Mouse (Mus musculus): ENCODE measurements around the gene Nudt1. TPM values are rescaled to one million over a fixed set of nuclear protein-coding genes. Genes with fewer than 3 reads are reported as not detected.
A peak's percentile ranks its signal among the peaks of the same experiment; 100 is the strongest.

Nudt1 gene
- total RNA-seq, 2 experiments from 2014 or later = 4.9 to 8.2 TPM

- H3K27ac ChIP-seq = no peak overlapping the region
- TF ChIP-seq CTCF (IDR thresholded peaks at IDR 0.05) = no peak
- intact Hi-C loops (cut with DNase I) = no loop called here
- H3K4me3 ChIP-seq = no peak overlapping the region
- no peak for DNase-seq
These were observed 53.9 kb downstream of the Nudt1 start for GRCm38 (mm10) chr5:140375249-140375829.

GRCm38 (mm10) chr5:140378121-140378853 lies 56.8 kb downstream of the Nudt1 start:
- intact Hi-C loops (cut with DNase I) = no loop called here
- TF ChIP-seq CTCF (IDR thresholded peaks at IDR 0.05) = no peak
- Histone ChIP-seq H3K4me3 (no peak overlapping the region), H3K27ac (no peak overlapping the region)
- DNase-seq = peak; percentile 27

- DNase-seq = peak; percentile 30
- Histone ChIP-seq H3K27ac (peak overlapping the region; percentile 50), H3K4me3 (no peak overlapping the region)
- intact Hi-C loops (cut with DNase I) = no loop called here
- TF ChIP-seq CTCF (IDR thresholded peaks at IDR 0.05) = no peak
These were observed 57.8 kb downstream of the Nudt1 start for GRCm38 (mm10) chr5:140379299-140379698.

DNA sequence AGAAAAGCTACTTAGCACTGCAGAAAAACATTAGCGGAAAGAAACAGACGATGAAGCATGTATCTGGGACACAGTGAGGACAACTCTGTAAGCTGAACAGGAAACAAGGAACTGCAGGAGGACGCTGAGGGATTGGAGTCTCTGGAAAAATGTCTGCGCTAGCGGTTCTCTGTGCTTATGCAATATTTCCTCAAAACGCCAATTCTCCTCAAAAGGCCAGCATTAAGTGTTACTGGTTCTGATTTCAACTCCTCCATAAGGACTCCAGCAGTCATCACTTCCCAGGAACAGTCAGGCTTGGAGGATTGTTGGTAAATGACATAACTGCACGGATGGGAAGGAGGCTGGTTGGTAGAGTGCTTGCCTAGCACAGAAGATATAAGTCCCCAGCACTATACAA lies 59.7 kb downstream of the Nudt1 start:
- no peak for TF ChIP-seq CTCF (IDR thresholded peaks at IDR 0.05)
- Histone ChIP-seq H3K4me3 (no peak overlapping the region), H3K27ac (no peak overlapping the region)
- no peak for DNase-seq
- intact Hi-C loops (cut with DNase I) = no loop called here

GRCm38 (mm10) chr5:140382688-140383087 lies 61.2 kb downstream of the Nudt1 start:
- no peak overlapping the region for H3K4me3 ChIP-seq
- DNase-seq = no peak
- intact Hi-C loops (cut with DNase I) = no loop called here
- H3K27ac ChIP-seq = no peak overlapping the region
- TF ChIP-seq CTCF (IDR thresholded peaks at IDR 0.05) = no peak

DNA sequence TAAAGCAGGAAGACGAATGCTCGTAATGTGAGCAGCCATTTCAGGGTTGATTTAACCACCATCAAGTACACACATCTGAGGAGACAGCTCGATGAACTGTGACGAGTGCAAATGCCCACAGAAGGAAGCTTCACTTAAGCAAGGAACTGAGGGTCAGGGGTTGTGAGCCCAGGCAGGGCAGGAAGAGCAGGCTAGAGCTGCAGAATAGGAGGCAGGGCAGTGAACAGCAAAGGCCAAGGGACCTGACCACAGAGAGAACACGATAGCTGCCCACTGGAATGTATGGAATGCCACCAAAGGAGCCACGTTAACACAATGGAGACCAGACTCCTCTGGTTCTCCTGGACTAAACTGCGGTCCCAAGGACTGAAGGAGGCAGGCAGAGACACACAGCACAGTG lies 62.1 kb downstream of the Nudt1 start:
- Histone ChIP-seq H3K4me3 (no peak overlapping the region), H3K27ac (peak overlapping the region; percentile 28; the same call in 1 of the 2 replicates)
- intact Hi-C loops (cut with DNase I) = no loop called here
- no peak for DNase-seq
- TF ChIP-seq CTCF (IDR thresholded peaks at IDR 0.05) = no peak

- no peak overlapping the region for H3K4me3 ChIP-seq
- no peak for TF ChIP-seq CTCF (IDR thresholded peaks at IDR 0.05)
- no peak for DNase-seq
- no peak overlapping the region for H3K27ac ChIP-seq
- intact Hi-C loops (cut with DNase I) = no loop called here
These were observed 63.0 kb downstream of the Nudt1 start for GRCm38 (mm10) chr5:140384462-140384861.

DNA sequence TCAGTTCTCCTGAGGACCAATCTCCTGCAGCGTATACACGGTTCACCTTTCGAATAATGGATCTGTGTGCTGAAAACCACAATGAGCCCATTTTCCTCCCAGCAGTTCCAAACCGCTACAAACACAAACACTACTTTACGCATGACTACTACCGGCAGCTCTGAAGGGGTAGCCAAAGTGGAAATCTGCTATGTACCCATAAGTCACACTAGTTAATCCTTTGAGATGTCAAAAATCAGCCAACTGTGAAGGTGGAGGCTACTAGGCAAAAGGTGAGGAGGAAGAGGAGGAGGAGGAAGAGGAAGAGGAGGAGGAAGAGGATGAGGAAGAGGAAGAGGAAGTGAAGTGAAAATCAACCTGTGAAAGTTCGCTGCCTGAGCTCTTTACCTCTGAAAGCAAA lies 65.8 kb downstream of the Nudt1 start:
- no peak for DNase-seq
- no peak for TF ChIP-seq CTCF (IDR thresholded peaks at IDR 0.05)
- no peak overlapping the region for H3K27ac ChIP-seq
- intact Hi-C loops (cut with DNase I) = loop anchor here (5.0 kb wide), 1 partner anchor 55 kb away; the partner anchor contains the start of gene Mrm2
- H3K4me3 ChIP-seq = peak overlapping the region; percentile 94

Other genes starting within 250 kb of the Nudt1 start
- gene Mad1l1, start 104 bp upstream of the Nudt1 start, total RNA-seq (2021) = 1 to 10 TPM; 7.2 to 9.0 TPM
- 1 to 10 TPM; 6.0 to 9.0 TPM for gene Mrm2, start 10.2 kb downstream of the Nudt1 start, total RNA-seq (2021)
- 1 to 10 TPM; 8.0 to 9.5 TPM for gene Snx8, start 67.6 kb downstream of the Nudt1 start, total RNA-seq (2021)
- 10 to 100 TPM; 79.7 to 80.3 TPM for gene Eif3b, start 97.7 kb downstream of the Nudt1 start, total RNA-seq (2021)
- not detected for gene Gm4869, start 124.0 kb downstream of the Nudt1 start, total RNA-seq (2021)
- gene Chst12, start 183.9 kb downstream of the Nudt1 start, total RNA-seq (2021) = 1 to 10 TPM; 4.3 to 7.4 TPM
- gene Grifin, start 243.4 kb downstream of the Nudt1 start, total RNA-seq (2021) = not detected